Mouse (Mus musculus) cerebellum, adult 18-20 months (tissue): ENCODE measurements at regions not wholly inside any gene's neighbourhood (a gene's known extent, or its start where the extent isn't known, plus 50 kb on each side); places are given as distances from the start of the nearest gene placed in this dataset.

Source experiments
- DNase-seq, 2 experiments: peaks; one replicate each; pipeline ENCODE4 v3.0.0; 2021

- DNase-seq = no peak
These were observed 418.1 kb upstream of the Nr5a2 start for GRCm38 (mm10) chr1:137378072-137378985.

GRCm38 (mm10) chr1:137376685-137377084 is 416.4 kb upstream of the Nr5a2 start:
- no peak for DNase-seq

- DNase-seq = peak in 1 of 2 experiments; percentile 3
These were observed 414.4 kb upstream of the Nr5a2 start for GRCm38 (mm10) chr1:137374641-137375040.

- no peak for DNase-seq
These were observed 413.5 kb upstream of the Nr5a2 start for GRCm38 (mm10) chr1:137373509-137374420.

GRCm38 (mm10) chr1:137372236-137372635 is 412.0 kb upstream of the Nr5a2 start:
- no peak for DNase-seq

- DNase-seq = no peak
These were observed 404.1 kb upstream of the Nr5a2 start for GRCm38 (mm10) chr1:137364396-137364795.

- DNase-seq = no peak
These were observed 403.7 kb upstream of the Nr5a2 start for GRCm38 (mm10) chr1:137363969-137364368.

GRCm38 (mm10) chr1:137363561-137363960 is 403.3 kb upstream of the Nr5a2 start:
- no peak for DNase-seq

GRCm38 (mm10) chr1:137360688-137361570 is 400.7 kb upstream of the Nr5a2 start:
- DNase-seq = no peak

- DNase-seq = no peak
These were observed 395.8 kb upstream of the Nr5a2 start for GRCm38 (mm10) chr1:137355941-137356512.

GRCm38 (mm10) chr1:137352390-137353027 is 392.3 kb upstream of the Nr5a2 start:
- no peak for DNase-seq

GRCm38 (mm10) chr1:137334137-137334536 is 373.9 kb upstream of the Nr5a2 start:
- DNase-seq = no peak

- peak; percentile 21 to 35 for DNase-seq
These were observed 372.0 kb upstream of the Nr5a2 start for GRCm38 (mm10) chr1:137332108-137332769.

GRCm38 (mm10) chr1:137331746-137332107 is 371.5 kb upstream of the Nr5a2 start:
- peak; percentile 20 to 30 for DNase-seq

GRCm38 (mm10) chr1:137330634-137331033 is 370.4 kb upstream of the Nr5a2 start:
- DNase-seq = peak; percentile 38 to 47

GRCm38 (mm10) chr1:137323884-137324594 is 363.8 kb upstream of the Nr5a2 start:
- peak; percentile 19 to 35 for DNase-seq

- no peak for DNase-seq
These were observed 362.9 kb upstream of the Nr5a2 start for GRCm38 (mm10) chr1:137323035-137323680.

- no peak for DNase-seq
These were observed 342.6 kb upstream of the Nr5a2 start for GRCm38 (mm10) chr1:137302757-137303422.
